Comparison of ENCODE assay signal across 22 mouse cellular contexts in genomic region chr6:30855205-30855604, GRCm38 (mm10).
"Had no signal": no experiment of that assay in that cellular context is flagged by ENCODE, and none has a peak within 500 bp of the region (broad histone marks: within the 10 kb centered on the region; RNA-seq: fewer than 3 reads in every experiment).

No protein-coding gene starts in this region.

- ATAC-seq: forebrain, embryonic 16.5 days; hindbrain, postnatal 0 days had no signal

- H3K9ac ChIP-seq: heart, embryonic 13.5 days; heart, embryonic 15.5 days; hindbrain, embryonic 13.5 days; hindbrain, embryonic 15.5 days; limb, embryonic 12.5 days had no signal

- H3K4me3 ChIP-seq: heart, adult 2 months; heart, embryonic 13.5 days; heart, embryonic 15.5 days; hindbrain, embryonic 13.5 days; hindbrain, embryonic 15.5 days; layer of hippocampus, adult 2 months; left cerebral cortex, adult 2 months; limb, embryonic 10.5 days; limb, embryonic 12.5 days had no signal

- DNase-seq: gastrocnemius, postnatal 14 days; gastrocnemius, postnatal 36 days; heart, adult 2 months; heart, postnatal 14 days; heart, postnatal 36 days; kidney, adult 18-20 months; kidney, adult 8-10 months; kidney, postnatal 10 days; kidney, postnatal 25 days; kidney, postnatal 4 days had no signal

- H3K27me3 ChIP-seq: heart, embryonic 13.5 days; heart, embryonic 15.5 days; hindbrain, embryonic 13.5 days; hindbrain, embryonic 15.5 days; limb, embryonic 12.5 days had no signal

- H3K27ac ChIP-seq: heart, adult 2 months; heart, embryonic 13.5 days; heart, embryonic 15.5 days; hindbrain, embryonic 13.5 days; hindbrain, embryonic 15.5 days; hindbrain, postnatal 0 days; layer of hippocampus, adult 2 months; left cerebral cortex, adult 2 months; limb, embryonic 10.5 days; limb, embryonic 12.5 days had no signal

- H3K9me3 ChIP-seq: heart, embryonic 13.5 days; heart, embryonic 15.5 days; hindbrain, embryonic 13.5 days; hindbrain, embryonic 15.5 days; limb, embryonic 10.5 days; limb, embryonic 12.5 days had no signal

- H3K4me2 ChIP-seq: heart, embryonic 11.5 days; heart, embryonic 13.5 days; heart, embryonic 15.5 days; hindbrain, embryonic 13.5 days; hindbrain, embryonic 15.5 days; limb, embryonic 12.5 days; liver, embryonic 11.5 days had no signal

- H3K4me1 ChIP-seq: heart, embryonic 13.5 days; heart, embryonic 15.5 days; hindbrain, embryonic 13.5 days; hindbrain, embryonic 15.5 days; limb, embryonic 10.5 days; limb, embryonic 12.5 days had no signal
